Mouse (Mus musculus): ENCODE measurements around the gene Lrp5.
"Not testable (repeated sequence)": the region's sequence is repeated elsewhere in the genome, so short reads cannot be mapped to it uniquely, and the experiment has no call there.

Gene Lrp5

DNA sequence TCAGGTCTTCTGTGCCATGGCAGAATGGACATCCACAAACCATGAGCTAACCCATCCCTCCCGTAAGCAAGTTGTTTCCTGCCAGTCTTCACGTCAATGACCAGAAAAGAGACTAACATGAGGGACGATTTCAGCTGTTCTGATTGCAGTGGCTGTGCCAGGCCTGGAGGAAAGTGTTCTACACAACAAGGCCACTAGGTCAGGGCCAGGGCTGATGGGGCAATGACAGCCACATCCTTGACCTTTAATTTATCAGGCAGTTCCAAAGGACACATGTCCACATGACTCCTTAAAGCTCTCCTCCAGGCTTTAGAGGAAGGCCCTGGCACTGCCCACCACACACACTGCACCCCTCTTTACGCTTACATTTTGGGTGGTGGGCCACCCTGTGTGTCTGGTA lies 9.1 kb upstream of the Lrp5 start:
- DNase-seq (ENCODE audit: low read depth, low spot score), result no peak

DNA sequence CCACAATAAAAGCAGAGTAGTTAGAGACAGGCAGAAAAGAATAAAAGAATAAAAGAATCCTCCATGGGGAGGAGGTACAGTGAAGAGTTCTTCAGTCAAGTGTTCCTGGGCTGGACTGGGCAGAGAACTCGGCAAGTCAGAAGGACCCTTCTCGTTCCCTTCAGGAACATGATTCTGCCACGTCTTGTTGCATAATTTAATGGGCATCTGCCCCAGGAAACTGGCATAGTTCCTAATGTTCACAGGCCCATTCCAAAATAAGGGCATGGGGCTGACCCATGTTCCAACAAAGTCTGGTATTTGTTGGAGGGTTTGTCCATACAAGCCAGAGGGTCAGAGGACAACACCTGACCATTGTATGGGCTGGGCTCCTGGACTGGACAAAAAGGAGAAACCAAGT lies 8.6 kb upstream of the Lrp5 start:
- DNase-seq (ENCODE audit: low read depth, low spot score), result no peak

DNA sequence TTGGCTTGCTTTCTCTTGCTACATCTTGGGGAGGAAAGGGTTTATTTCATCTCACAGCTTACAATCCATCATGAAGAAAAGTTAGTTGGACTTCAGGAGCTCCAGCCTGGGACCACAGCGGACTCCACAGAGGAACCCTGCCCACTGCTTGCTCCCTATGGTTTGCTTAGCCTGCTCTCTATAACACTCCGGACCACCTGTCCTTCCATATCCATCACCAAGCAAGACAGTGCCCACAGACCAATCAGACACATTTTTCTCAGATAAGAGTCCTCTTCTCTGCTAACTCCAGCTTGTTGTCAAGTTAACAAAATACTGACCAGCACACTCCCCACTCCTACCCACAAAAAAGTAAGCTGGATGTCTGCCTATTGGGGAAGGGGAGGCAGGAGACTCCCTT lies 8.1 kb upstream of the Lrp5 start:
- DNase-seq (ENCODE audit: low read depth, low spot score), result no peak

DNA sequence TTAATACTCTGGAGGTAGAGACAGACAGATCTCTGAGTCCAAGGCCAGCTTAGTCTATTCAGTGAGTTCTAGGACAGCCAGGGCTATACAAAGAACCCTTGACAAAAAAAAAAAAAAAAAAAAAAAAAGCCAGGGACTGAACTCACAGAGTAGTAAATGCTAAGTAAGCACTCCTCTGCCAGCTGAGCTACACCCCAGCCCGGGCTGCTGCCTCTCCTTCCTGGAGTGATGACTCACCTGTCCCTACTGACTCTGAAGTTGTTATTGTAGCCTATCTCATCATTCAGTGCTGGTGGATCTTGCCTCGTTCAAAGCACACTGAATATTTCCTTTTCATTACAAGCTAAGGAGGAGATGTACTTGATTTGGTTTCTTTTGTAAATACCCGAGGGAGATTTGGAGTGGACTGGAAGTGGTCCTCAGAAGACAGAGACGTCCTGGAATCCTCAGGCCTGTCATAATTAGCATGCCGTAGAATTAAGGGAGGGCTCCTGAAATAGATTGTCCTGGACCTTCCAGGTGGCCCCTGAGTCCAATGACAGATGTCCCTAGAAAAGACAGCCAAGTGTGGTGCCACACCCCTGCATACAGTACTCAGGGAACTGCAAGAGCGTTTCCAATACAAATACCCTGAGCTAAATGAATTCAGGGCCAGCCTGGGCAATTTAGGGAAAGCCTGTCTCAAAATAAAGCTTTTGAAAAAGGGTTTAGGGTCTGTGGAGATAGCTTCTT lies 6.2 kb upstream of the Lrp5 start:
- DNase-seq (ENCODE audit: low read depth, low spot score), result peak; percentile 87

DNA sequence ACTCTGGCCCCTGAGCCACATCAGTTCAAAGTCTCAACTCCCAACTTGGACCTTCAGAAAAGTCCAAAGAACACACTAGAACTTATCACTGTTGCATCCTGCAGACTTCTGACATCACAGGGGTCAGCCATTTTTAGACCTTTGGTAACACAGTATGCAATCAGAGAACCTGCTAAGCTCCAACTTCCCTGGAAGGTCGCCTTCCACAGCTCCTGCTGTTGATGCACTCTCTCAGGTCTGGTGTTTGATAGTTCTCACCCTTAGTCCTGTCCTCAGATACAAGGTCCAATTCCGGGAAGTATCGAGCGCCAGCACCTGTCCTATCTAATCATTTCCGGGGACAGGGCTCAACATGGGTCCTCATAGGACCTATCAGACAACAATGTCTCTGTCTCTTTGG lies 5.0 kb upstream of the Lrp5 start:
- DNase-seq (ENCODE audit: low read depth, low spot score), result no peak

DNA sequence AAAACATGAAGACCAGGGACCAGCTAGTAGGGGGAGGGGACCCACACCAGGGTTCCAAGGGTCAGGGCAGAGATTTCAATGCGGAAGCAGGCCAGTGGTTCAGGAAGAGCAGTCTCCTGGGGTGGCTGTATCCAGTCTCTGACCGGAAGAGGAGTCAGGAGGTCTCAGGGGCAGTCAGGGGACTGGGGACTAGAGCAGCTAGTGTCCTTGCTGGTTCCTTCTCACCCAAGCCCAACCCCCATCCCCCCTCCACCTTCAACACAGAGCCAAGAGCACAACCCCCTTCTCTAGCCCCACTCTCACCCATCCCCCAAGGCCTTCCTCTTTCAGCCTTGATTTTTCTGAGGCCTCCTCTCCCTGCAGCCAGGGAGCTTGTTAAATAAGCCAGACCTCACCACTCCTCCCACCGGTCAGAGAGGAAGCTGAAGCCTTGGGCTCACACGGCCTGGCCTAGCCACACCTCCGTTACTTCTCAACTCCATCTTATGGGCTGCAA lies 1.4 kb upstream of the Lrp5 start:
- DNase-seq (ENCODE audit: low read depth, low spot score), result no peak

DNA sequence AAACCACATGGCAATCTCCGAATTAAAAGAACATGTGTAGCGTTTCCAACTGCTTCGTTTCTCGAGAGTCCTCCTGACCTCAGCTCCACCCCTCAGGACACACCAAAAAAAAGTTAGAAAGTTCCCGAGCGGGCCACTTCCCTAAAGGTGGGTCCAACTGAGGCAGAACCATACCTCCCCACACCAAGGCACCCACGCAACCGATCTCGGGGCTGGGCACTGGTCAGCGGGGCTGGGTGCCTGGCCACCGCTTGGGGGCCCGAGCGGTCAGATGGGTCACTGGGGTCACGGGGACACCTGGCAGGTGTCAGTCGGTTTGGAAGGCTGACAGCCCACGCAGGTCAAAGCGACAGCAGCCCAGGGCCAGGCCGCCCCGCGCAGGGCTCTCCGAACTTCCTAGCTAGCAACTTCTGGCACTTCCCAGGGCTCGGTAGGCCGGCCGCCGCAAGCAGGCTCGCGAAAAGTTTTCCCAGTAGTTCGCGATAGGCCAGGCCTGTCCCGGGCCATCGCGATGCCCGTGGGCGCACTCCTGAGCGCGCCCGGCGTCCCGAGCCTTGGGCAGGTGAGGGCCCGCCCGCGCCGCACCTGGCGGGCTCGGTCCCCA lies 651 bp downstream of the Lrp5 start:
- DNase-seq (ENCODE audit: low read depth, low spot score), result no peak

DNA sequence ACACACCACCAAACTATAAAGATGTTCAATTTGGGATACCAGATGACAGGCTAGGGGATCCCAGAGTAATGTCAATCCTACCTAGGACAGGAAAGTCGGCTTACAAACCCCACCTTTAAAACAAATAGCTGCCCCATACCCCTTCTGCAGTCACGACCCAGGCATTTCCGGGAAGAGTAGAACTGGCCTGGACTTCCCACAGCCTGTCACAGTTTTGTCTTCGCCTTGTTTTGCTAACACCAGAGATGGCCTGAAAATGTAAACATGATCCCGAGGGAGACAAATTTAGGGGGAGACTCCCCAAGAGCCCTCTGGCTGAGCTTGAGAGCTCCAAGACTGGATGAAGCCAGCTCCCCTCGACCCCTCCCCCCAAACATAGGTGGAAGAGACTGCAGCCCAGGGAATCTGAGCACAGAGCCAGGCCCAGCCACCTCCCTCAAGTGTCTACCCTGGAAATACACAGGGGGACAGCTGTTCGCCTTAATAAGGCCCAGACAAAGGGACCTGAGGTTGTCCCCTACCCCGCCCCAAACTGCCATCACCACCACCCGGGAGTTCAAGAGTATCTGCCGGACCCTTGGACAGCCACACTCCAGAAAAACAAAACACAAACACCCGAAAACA lies 1.3 kb downstream of the Lrp5 start:
- no peak for DNase-seq (ENCODE audit: low read depth, low spot score)

DNA sequence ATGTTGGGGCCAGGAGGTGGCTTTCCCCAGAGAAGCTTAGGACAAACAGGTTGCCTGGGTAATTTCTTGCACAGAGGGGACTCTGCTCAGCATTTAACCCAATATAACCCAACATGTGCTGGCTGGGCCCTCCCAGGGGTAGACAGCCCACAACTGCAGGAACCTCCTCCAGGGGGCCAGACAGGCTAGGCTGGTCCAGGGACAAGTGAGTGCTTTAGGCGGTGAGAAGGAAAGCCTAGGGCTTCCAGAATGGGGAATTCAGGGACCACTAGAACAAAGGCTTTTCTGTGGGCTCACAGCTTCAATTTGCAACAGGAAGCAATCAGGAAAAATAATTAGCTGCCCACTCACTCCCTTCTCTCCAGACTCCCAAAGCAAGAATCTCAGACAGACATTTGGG lies 1.9 kb downstream of the Lrp5 start:
- no peak for DNase-seq (ENCODE audit: low read depth, low spot score)

DNA sequence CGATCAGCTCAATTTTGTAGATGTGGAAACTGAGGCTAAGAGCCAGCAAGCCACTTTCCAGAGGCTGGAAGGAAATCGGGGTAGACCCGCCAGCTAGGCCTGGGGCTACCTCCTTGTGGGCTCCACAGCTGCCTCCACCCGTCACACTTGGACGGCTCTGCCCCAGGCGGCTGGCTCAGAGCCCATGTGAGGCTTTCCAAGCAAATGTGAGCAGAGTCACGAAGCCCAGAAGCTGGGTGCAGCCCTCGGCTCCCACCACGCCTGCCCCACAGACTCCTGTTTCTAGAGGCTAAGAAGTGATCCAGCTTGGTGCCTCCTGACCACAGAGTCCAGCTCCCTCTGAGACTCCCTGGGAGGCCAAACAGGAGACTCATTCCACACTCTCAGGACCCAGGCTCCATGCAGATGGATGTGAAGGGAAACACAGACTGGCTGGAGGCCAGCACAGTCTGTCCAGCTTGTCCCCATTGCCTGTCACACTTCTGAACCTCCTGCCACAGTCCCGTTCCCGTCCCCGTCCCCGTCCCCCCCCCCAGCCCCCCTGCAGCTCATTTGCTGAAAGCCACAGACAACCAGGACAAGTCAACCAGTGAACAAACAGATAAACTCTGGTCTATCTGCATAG lies 4.9 kb downstream of the Lrp5 start:
- DNase-seq (ENCODE audit: low read depth, low spot score), result peak; percentile 91

DNA sequence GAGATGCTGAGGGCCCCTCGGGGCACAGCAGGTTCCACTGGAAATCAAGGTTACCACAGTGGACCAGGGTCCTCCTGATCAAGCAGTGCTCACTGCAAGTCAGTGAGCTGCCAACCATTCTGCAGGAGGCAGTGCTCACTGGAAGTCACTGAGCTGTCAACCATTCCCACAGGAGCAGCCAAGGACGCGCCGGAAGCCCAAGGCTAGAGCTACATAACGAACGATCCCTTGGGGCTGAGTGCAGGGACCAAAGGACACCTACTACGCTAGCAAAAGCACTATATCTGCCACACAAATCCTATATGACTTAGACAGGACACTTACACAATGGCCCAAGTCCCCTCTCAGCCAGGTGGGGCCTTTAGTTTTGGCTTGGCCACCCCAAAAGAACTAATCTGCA lies 5.6 kb downstream of the Lrp5 start:
- DNase-seq (ENCODE audit: low read depth, low spot score), result no peak

DNA sequence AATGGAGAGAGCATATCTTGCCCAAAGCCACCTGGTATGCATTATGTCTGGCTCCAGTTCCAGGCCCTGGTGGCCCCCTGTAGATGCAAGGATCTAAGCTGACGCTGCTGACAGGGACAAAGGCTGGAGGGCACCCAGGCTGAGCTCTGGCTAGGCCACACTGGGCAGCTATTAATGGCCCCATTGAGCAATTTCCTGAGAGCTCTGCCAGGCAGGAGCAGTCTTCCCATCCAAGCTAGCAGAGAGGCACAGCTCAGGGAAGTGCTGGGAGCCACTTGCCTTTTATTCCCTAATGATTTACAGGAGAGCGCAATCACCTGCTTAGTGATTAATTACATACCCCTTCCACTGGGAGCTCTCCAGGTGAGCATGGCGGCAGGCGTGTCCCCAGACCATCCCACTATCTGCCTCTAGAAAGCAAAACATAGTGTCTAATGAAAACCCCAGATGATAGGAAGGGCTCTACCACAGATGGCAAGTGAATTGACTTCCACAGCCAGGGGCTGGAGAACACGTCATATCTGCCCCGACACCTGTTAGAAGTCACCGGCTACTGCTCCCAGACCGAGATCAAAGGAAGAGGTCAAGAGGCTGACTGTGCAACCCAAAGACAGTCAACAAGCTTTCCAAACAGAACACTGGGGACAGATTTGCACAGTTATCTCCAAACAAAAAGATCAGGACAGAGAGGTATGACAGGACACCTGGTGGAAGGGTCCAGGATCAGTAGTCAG lies 12.1 kb downstream of the Lrp5 start:
- DNase-seq (ENCODE audit: low read depth, low spot score), result no peak

DNA sequence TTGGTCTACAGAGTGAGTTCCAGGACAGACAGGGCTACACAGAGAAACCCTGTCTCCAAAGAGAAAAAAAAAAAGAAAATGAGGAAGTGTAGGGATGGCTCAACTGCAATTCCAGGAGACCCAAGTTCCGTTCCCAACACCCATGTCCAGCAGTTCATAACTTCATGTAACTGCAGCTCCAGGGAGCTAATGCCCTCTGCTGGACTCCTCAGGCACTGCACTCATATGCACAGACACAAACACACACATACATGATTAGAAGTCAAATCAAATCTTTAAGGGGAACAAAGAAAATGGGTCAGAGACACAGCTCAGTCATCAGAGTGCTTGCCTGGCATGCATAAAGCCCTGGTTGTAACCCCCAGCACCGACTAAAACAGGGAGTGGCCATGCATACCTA lies 13.2 kb downstream of the Lrp5 start:
- no peak for DNase-seq (ENCODE audit: low read depth, low spot score)

DNA sequence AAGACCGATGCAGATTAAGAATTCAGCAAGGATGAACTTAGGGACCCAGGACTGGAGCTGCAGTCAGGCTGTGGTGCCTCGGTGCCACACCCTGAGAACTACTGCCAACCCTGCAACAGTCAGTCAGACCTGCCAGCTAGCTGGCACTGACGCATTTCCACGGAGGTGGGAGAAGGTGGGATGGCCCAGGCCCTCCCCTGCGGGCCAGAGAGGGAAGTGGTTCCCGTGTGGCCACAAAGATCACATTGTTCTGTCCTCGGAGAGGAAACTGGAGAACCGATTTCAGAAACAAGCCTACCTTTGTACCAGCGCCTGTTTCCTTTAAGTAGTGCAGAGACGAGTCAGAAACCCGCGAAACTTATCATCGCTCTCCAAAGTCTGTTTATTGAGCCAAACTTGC lies 17.3 kb downstream of the Lrp5 start:
- peak; percentile 69 for DNase-seq (ENCODE audit: low read depth, low spot score)

DNA sequence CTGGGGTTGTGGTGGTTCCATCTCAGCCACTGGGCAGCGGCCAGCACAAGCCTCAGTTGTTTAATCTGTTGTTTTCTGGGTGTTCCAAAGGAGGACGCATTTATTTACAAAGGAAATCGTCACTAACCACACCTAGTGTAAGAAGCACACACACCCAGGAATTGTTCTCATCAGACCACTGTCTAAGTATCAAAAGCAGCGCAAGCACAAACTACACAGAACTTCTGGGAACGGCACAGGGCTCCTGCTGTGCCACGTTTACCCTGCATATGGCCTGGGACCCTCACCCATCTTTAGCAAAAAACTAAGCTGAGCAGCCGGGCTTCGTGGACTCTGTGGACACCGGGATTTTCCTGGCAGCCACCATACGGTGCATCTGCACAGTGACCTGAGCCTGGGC lies 17.8 kb downstream of the Lrp5 start:
- DNase-seq (ENCODE audit: low read depth, low spot score), result no peak

DNA sequence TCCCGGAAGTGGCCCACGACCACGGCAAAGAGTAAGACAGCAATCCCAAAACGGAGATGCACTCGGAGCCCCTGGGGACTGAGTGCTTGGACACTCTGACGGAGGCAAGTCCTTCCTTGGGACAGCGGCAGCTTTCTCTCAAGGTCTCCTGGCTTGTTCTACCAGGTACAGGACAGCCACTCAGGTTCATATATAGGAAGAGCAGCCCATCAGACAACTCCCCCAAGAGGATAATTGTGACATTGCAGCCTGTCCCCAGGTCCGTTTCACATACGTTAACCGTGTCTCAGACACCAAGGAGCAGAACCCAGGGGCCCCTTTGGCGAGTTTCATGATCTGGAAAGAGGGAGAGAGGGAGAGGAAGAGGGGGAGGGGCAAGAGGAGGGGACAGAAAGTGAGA lies 18.4 kb downstream of the Lrp5 start:
- DNase-seq (ENCODE audit: low read depth, low spot score), result no peak

DNA sequence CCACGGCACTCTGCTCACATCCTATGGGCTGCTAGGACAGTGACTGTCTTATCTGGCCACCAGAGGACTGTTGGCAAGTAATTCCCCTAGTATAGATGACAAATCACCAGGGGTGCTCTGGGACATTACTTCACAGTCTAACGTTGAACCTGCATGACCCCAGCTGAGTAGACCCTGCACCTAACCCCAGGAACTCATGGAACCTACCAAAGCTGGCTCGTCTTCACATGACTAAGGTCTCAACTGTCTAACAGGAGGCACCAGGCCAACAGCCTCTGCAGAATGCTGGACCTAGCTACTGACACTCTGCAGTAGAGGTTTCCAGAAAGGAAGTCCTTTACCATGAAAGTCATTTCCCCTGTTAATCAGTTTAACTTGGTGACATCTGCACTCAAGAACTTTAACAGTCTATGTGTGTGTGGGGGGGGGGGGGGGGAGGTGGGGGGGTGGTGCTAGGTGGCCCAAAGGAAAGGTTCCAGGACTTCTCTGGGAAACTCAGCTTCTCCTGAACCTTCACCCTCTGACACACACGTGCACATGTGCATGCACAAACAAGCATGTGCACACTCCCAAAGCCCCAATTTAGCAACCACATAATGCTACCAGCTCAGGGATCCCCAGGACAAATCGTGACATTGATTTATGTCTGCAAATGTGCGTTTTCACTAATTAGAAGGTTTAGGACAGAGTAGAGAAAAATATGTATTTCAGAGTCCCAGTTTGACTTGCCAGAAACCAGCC lies 19.0 kb downstream of the Lrp5 start:
- DNase-seq (ENCODE audit: low read depth, low spot score), result peak; percentile 69

DNA sequence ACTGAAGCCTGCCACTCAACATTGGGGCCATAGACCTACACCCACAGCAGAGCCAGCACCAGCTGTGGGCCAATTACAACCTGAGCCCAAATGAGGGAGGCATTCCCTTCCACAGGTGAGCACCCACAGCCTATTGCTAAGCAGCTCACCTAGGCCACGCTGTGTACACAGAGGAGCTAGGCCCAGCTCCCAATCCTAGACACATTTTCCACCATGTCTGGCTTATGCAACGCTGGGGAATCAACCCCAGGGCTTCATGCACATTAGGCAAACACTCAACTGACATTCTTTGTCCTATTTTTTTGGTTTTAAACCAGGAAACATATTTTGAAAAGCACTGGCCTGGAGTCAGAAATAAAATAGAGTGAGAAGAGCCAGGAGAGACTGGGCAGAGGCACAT lies 19.7 kb downstream of the Lrp5 start:
- peak; percentile 67 for DNase-seq (ENCODE audit: low read depth, low spot score)

DNA sequence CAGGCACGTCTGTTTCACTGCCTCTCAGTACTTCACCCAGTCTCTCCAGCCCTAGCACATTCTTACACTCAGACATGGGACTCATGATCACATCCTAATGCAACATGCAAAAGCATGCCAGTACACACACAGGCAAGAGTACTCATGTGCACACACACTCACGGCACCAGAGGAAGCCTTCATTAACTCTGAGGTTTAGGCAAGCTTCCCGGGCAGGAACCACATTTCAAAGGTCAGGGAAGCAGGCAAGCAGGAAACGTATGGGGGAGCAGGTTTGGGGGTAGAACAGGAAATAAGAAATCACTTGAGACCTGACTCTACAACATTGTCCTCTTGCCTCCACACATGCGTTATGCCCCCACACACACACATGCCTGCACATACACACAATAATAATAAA lies 20.9 kb downstream of the Lrp5 start:
- no peak for DNase-seq (ENCODE audit: low read depth, low spot score)

DNA sequence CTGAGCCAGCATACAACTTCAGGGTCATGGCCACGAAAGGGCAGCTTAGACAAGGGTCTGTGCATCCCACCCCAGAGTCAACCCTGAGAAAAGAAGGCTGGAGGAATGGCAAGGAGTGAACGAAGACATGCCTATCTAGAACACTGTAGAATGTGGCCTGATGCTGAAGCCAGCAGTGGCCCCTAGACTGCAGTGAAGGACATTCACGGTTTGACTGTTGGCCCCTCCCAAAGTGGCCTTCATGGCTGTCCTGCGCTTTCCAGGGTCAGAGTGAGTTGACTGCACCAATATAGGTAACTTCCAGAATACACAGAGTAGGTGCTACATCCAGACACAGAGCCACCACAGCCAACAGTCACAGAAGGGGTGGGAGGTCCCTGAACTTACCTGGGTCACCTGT lies 28.4 kb downstream of the Lrp5 start:
- no peak for DNase-seq (ENCODE audit: low read depth, low spot score)

DNA sequence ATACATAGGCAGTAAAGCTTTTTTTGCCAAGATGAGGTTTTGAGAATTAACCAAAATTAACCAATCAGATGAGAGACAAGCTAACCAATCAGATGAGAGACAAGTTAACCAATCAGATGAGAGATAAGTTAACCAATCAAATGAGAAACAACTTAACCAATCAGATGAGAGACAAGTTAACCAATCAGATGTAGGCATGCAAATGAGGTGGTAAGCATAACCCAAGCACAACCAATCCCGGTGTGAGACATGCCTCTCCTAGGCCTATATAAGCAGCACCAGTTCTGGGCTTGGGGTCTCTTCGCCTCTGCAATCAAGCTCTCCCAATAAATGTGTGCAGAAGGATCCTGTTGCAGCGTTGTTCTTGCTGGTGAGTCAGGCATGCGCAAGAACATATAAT lies 29.3 kb downstream of the Lrp5 start:
- not testable (repeated sequence) for DNase-seq (ENCODE audit: low read depth, low spot score)

All from 3T3-L1 (cell line).